17 mouse cellular contexts compared by ENCODE assay signal in genomic region chr17:35318671-35319070, GRCm38 (mm10). TPM values are rescaled to one million over a fixed set of nuclear protein-coding genes. Genes with fewer than 3 reads are reported as not detected.
"Had no signal": no experiment of that assay in that cellular context is flagged by ENCODE, and none has a peak within 500 bp of the region (broad histone marks: within the 10 kb centered on the region; RNA-seq: fewer than 3 reads in every experiment).

No protein-coding gene starts in this region.

- DNase-seq: kidney, adult 2 months; kidney, postnatal 36 days; layer of hippocampus, postnatal 36 days; left cerebral cortex, postnatal 4 days; liver, postnatal 0 days; lung, embryonic 14.5 days; right cerebral cortex, adult 18-20 months; right cerebral cortex, postnatal 14 days; right cerebral cortex, postnatal 4 days had no signal

- ATAC-seq: intestine, postnatal 0 days; liver, postnatal 0 days; lung, postnatal 0 days; midbrain, embryonic 15.5 days had no signal

RNA-seq across cellular contexts. Expression of gene H2-Q1, which starts 1.5 kb away (rescaled TPM):
- polyA plus RNA-seq: kidney, embryonic 14.5 days; kidney, postnatal 0 days; limb, embryonic 12.5 days; limb, embryonic 15.5 days; macrophage had no signal

RNA-seq across cellular contexts. Expression of gene H2-Q2, which starts 23.4 kb away (rescaled TPM):
- polyA plus RNA-seq: macrophage had no signal
